Mouse (Mus musculus) embryonic facial prominence, embryonic 11.5 days (tissue): ENCODE results near the gene Tox2. TPM values are rescaled to one million over a fixed set of nuclear protein-coding genes. Genes with fewer than 3 reads are reported as not detected.

Experiments
- ATAC-seq: fragments of 200-750 bp; cut with Nextera tagmentation; replicated peaks from 2 replicates; pipeline ENCODE4 v1.8.0; 2017; ENCODE audit warnings: low read depth; ENCODE audit not compliant: insufficient number of reproducible peaks, low FRiP score, low TSS enrichment
- DNase-seq: peaks from one replicate; pipeline ENCODE4 v3.0.0-alpha.2; 2015; ENCODE audit warnings: low spot score
- H3K27ac ChIP-seq: fragments of 300-500 bp; sonication (generic); replicated peaks from 2 replicates; pipeline ENCODE4 v1.5.1; 2014; ENCODE audit warnings: mild to moderate bottlenecking, low read depth, low read length, control low read depth
- H3K27me3 ChIP-seq: fragments of 300-500 bp; sonication (generic); 2 replicates; pipeline ENCODE4 v1.6.1; 2014; ENCODE audit warnings: mild to moderate bottlenecking, low read length, moderate library complexity, mixed read lengths; ENCODE audit not compliant: control insufficient read depth, insufficient read depth
- H3K36me3 ChIP-seq: fragments of 300-500 bp; sonication (generic); replicated peaks from 2 replicates; pipeline ENCODE4 v1.6.1; 2014; ENCODE audit warnings: low read depth, mild to moderate bottlenecking, low read length, moderate library complexity, mixed read lengths; ENCODE audit not compliant: control insufficient read depth, insufficient read depth
- H3K4me1 ChIP-seq: fragments of 300-500 bp; sonication (generic); 2 replicates; pipeline ENCODE4 v1.6.1; 2014; ENCODE audit warnings: low read length, mixed read lengths; ENCODE audit not compliant: control insufficient read depth, insufficient read depth
- H3K4me2 ChIP-seq: fragments of 300-500 bp; sonication (generic); 2 replicates; pipeline ENCODE4 v1.6.1; 2014; ENCODE audit warnings: low read depth, mild to moderate bottlenecking, control low read depth, low read length, moderate library complexity
- H3K4me3 ChIP-seq: fragments of 300-500 bp; sonication (generic); 2 replicates; pipeline ENCODE4 v1.5.1; 2014; ENCODE audit warnings: low read depth, low read length, control low read depth
- H3K9ac ChIP-seq: fragments of 300-500 bp; sonication (generic); replicated peaks from 2 replicates; pipeline ENCODE4 v1.6.1; 2014; ENCODE audit warnings: mild to moderate bottlenecking, control low read depth, low read length
- H3K9me3 ChIP-seq: fragments of 300-500 bp; sonication (generic); replicated peaks from 2 replicates; pipeline ENCODE4 v1.6.1; 2016; ENCODE audit warnings: mild to moderate bottlenecking, low read length, inconsistent platforms, mixed read lengths; ENCODE audit not compliant: control insufficient read depth
- WGBS: fragments of 180-500 bp; shearing (Covaris S2); extraction: QIAGEN DNeasy Blood & Tissue Kit; methylation state at CpG from one replicate; pipeline ENCODE4 v1.1.7; 2014; 5-methylcytosine and 5-hydroxymethylcytosine counted together
- polyA plus RNA-seq: library from polyadenylated mRNA; unstranded; fragments of >200 nt; fragmentation: Nextera tagmentation; extraction: Ambion mirVana; gene quantifications from 2 replicates; pipeline ENCODE4 v1.2.1, GENCODE M21; 2014

Tox2 gene
- polyA plus RNA-seq, 1 experiment from 2014 or later, result 10.8 TPM

GRCm38 (mm10) chr2:163229050-163229449, 26.1 kb downstream of the Tox2 start:
- Histone ChIP-seq H3K36me3 (no peaks in the 10 kb centered on the region), H3K4me2 (no peak overlapping the region), H3K27ac (no peak overlapping the region), H3K4me1 (no peaks in the 10 kb centered on the region), H3K4me3 (no peak overlapping the region), H3K27me3 (no peaks in the 10 kb centered on the region), H3K9ac (no peak overlapping the region), H3K9me3 (no peaks in the 10 kb centered on the region)
- DNase-seq (no peak), ATAC-seq (no peak)
- WGBS, result 70% methylated on average over 9 of the region's 9 CpGs

GRCm38 (mm10) chr2:163231781-163232534, 29.0 kb downstream of the Tox2 start:
- Histone ChIP-seq H3K27ac (no peak overlapping the region), H3K9me3 (no peaks in the 10 kb centered on the region), H3K36me3 (no peaks in the 10 kb centered on the region), H3K27me3 (no peaks in the 10 kb centered on the region), H3K4me2 (no peak overlapping the region), H3K4me1 (no peaks in the 10 kb centered on the region), H3K4me3 (no peak overlapping the region), H3K9ac (no peak overlapping the region)
- ATAC-seq (no peak), DNase-seq (no peak)
- 78% methylated on average over 13 of the region's 13 CpGs for WGBS

GRCm38 (mm10) chr2:163233666-163234065, 30.7 kb downstream of the Tox2 start:
- H3K9me3 ChIP-seq, result no peaks in the 10 kb centered on the region
- ATAC-seq (no peak), DNase-seq (no peak)
- H3K4me1 ChIP-seq, result no peaks in the 10 kb centered on the region
- H3K4me3 ChIP-seq, result no peak overlapping the region
- H3K27ac ChIP-seq, result no peak overlapping the region
- H3K36me3 ChIP-seq, result no peaks in the 10 kb centered on the region
- H3K9ac ChIP-seq, result no peak overlapping the region
- WGBS, result 85% methylated on average over 9 of the region's 9 CpGs
- H3K4me2 ChIP-seq, result no peak overlapping the region
- no peaks in the 10 kb centered on the region for H3K27me3 ChIP-seq

GRCm38 (mm10) chr2:163236057-163236456, 33.1 kb downstream of the Tox2 start:
- H3K27me3 ChIP-seq, result no peaks in the 10 kb centered on the region
- no peaks in the 10 kb centered on the region for H3K36me3 ChIP-seq
- H3K9me3 ChIP-seq, result no peaks in the 10 kb centered on the region
- no peak overlapping the region for H3K4me3 ChIP-seq
- H3K9ac ChIP-seq, result no peak overlapping the region
- H3K4me1 ChIP-seq, result no peaks in the 10 kb centered on the region
- no peak overlapping the region for H3K4me2 ChIP-seq
- H3K27ac ChIP-seq, result no peak overlapping the region
- no peak for ATAC-seq
- DNase-seq, result no peak
- 57% methylated on average over 7 of the region's 7 CpGs for WGBS

- H3K9me3 ChIP-seq, result no peaks in the 10 kb centered on the region
- H3K4me3 ChIP-seq, result no peak overlapping the region
- H3K27ac ChIP-seq, result no peak overlapping the region
- WGBS, result 84% methylated on average over 12 of the region's 12 CpGs
- no peak overlapping the region for H3K9ac ChIP-seq
- H3K4me2 ChIP-seq, result no peak overlapping the region
- ATAC-seq, result no peak
- no peaks in the 10 kb centered on the region for H3K36me3 ChIP-seq
- no peaks in the 10 kb centered on the region for H3K27me3 ChIP-seq
- no peak for DNase-seq
- H3K4me1 ChIP-seq, result no peaks in the 10 kb centered on the region
Observed at GRCm38 (mm10) chr2:163237999-163238529, 35.1 kb downstream of the Tox2 start.

- Histone ChIP-seq H3K9me3 (no peaks in the 10 kb centered on the region), H3K9ac (no peak overlapping the region), H3K4me1 (no peaks in the 10 kb centered on the region), H3K4me3 (no peak overlapping the region), H3K27me3 (no peaks in the 10 kb centered on the region), H3K27ac (no peak overlapping the region), H3K4me2 (no peak overlapping the region; the same call in 1 of the 2 replicates), H3K36me3 (no peaks in the 10 kb centered on the region)
- no peak for DNase-seq
- no peak for ATAC-seq
- 55% methylated on average over 8 of the region's 8 CpGs for WGBS
Observed at GRCm38 (mm10) chr2:163239945-163240344, 37.0 kb downstream of the Tox2 start.

- Histone ChIP-seq H3K4me1 (no peaks in the 10 kb centered on the region), H3K27me3 (no peaks in the 10 kb centered on the region), H3K4me2 (no peak overlapping the region), H3K9me3 (no peaks in the 10 kb centered on the region), H3K9ac (no peak overlapping the region), H3K36me3 (no peaks in the 10 kb centered on the region), H3K4me3 (no peak overlapping the region), H3K27ac (no peak overlapping the region)
- 7% methylated on average over 5 of the region's 5 CpGs for WGBS
- DNase-seq, result peak; percentile 33
- no peak for ATAC-seq
Observed at GRCm38 (mm10) chr2:163241867-163242266, 38.9 kb downstream of the Tox2 start.
